Mouse (Mus musculus): ENCODE results near the gene Pik3cg.
"Not testable (repeated sequence)": the region's sequence is repeated elsewhere in the genome, so short reads cannot be mapped to it uniquely, and the experiment has no call there.

- not testable (repeated sequence) for TF ChIP-seq CTCF, POLR2A (IDR thresholded peaks at IDR 0.05; ENCODE audit: extremely low read depth, insufficient read depth, low read length)
Observed at GRCm38 (mm10) chr12:32239134-32239533, 30.7 kb upstream of the Pik3cg start.
